Mouse (Mus musculus) left cerebral cortex, adult 11 months (tissue): ENCODE results near the gene Gdpd3.

ENCODE experiments used
- DNase-seq: peaks from one replicate; pipeline ENCODE4 v3.0.0; 2022; ENCODE audit warnings: low spot score

Gdpd3 gene

GRCm38 (mm10) chr7:126789141-126789540 is 23.0 kb downstream of the Gdpd3 start:
- DNase-seq, result no peak

GRCm38 (mm10) chr7:126791851-126792720 is 26.0 kb downstream of the Gdpd3 start, which contains the start of gene Ppp4c:
Gene Ppp4c, minus strand, starts transcription at chr7:126792496.
- peak; percentile 90 for DNase-seq

- DNase-seq, result no peak
Measured at GRCm38 (mm10) chr7:126792721-126793443, 26.7 kb downstream of the Gdpd3 start.

- no peak for DNase-seq
Measured at GRCm38 (mm10) chr7:126793456-126794270, 27.5 kb downstream of the Gdpd3 start.

GRCm38 (mm10) chr7:126794271-126794605 is 28.1 kb downstream of the Gdpd3 start:
- no peak for DNase-seq

- no peak for DNase-seq
Measured at GRCm38 (mm10) chr7:126795387-126796317, 29.5 kb downstream of the Gdpd3 start.

GRCm38 (mm10) chr7:126796350-126796932 is 30.3 kb downstream of the Gdpd3 start:
- DNase-seq, result no peak

- DNase-seq, result no peak
Measured at GRCm38 (mm10) chr7:126797411-126798126, 31.4 kb downstream of the Gdpd3 start, which contains the start of gene Fam57b. Gene Fam57b, plus strand, starts transcription at chr7:126797668.

- DNase-seq, result no peak
Measured at GRCm38 (mm10) chr7:126798127-126799049, 32.3 kb downstream of the Gdpd3 start.

- peak; percentile 96 for DNase-seq
Measured at GRCm38 (mm10) chr7:126799050-126799467, 32.9 kb downstream of the Gdpd3 start.

- no peak for DNase-seq
Measured at GRCm38 (mm10) chr7:126799468-126800268, 33.5 kb downstream of the Gdpd3 start.

- no peak for DNase-seq
Measured at GRCm38 (mm10) chr7:126800269-126801056, 34.3 kb downstream of the Gdpd3 start.

GRCm38 (mm10) chr7:126801057-126801422 is 34.9 kb downstream of the Gdpd3 start:
- no peak for DNase-seq

- DNase-seq, result no peak
Measured at GRCm38 (mm10) chr7:126802134-126802889, 36.2 kb downstream of the Gdpd3 start.

- DNase-seq, result no peak
Measured at GRCm38 (mm10) chr7:126803181-126803580, 37.0 kb downstream of the Gdpd3 start.

GRCm38 (mm10) chr7:126803751-126804150 is 37.6 kb downstream of the Gdpd3 start:
- DNase-seq, result no peak

- no peak for DNase-seq
Measured at GRCm38 (mm10) chr7:126806956-126807355, 40.8 kb downstream of the Gdpd3 start.
